Mouse (Mus musculus) liver, embryonic 14.5 days (tissue): ENCODE measurements at regions not wholly inside any gene's neighbourhood (a gene's known extent, or its start where the extent isn't known, plus 50 kb on each side); places are given as distances from the start of the nearest gene placed in this dataset.

Experiments
- ATAC-seq: fragments of 200-750 bp; cut with Nextera tagmentation; 2 replicates; pipeline ENCODE4 v1.8.0; 2017; ENCODE audit warnings: moderate number of reproducible peaks, mild to moderate bottlenecking, moderate library complexity; ENCODE audit not compliant: insufficient read depth
- DNase-seq, 3 experiments: peaks; one replicate each; pipeline ENCODE4 v3.0.0-alpha.2; 2012 to 2013; ENCODE audit warnings: low read depth in 3 of 3, low spot score in 3 of 3
- H3K27ac ChIP-seq: fragments of 300-500 bp; sonication (generic); 2 replicates; pipeline ENCODE4 v1.5.1; 2014; ENCODE audit warnings: moderate library complexity, mild to moderate bottlenecking, control low read depth, inconsistent platforms
- H3K27me3 ChIP-seq: fragments of 300-500 bp; sonication (generic); 2 replicates; pipeline ENCODE4 v1.6.1; 2014; ENCODE audit warnings: mild to moderate bottlenecking, low read length, moderate library complexity; ENCODE audit not compliant: control insufficient read depth, insufficient read depth
- H3K36me3 ChIP-seq: fragments of 300-500 bp; sonication (generic); replicated peaks from 2 replicates; pipeline ENCODE4 v1.6.1; 2014; ENCODE audit warnings: low read depth; ENCODE audit not compliant: control insufficient read depth, insufficient read depth
- H3K4me1 ChIP-seq, 2 experiments: fragments of 200-500 bp in 1 of 2; fragments of 300-500 bp in 1 of 2; sonication (generic) in 1 of 2; replicated peaks; 2 replicates each; pipeline ENCODE4 v1.6.1; 2012 to 2014; ENCODE audit warnings: antibody characterized with exemption in 1 of 2, inconsistent platforms in 1 of 2, low read length in 1 of 2; ENCODE audit not compliant: control insufficient read depth in 2 of 2, insufficient read depth in 2 of 2
- H3K4me2 ChIP-seq: fragments of 300-500 bp; sonication (generic); 2 replicates; pipeline ENCODE4 v1.6.1; 2014; ENCODE audit warnings: low read depth, mild to moderate bottlenecking, control low read depth, moderate library complexity
- H3K4me3 ChIP-seq, 2 experiments: fragments of 200-500 bp in 1 of 2; fragments of 300-500 bp in 1 of 2; sonication (generic) in 1 of 2; 2 replicates each; pipeline ENCODE4 v1.5.1; 2012 to 2014; ENCODE audit warnings: low read depth in 2 of 2, low read length in 2 of 2, mild to moderate bottlenecking in 2 of 2, control low read depth in 1 of 2, inconsistent platforms in 1 of 2, moderate library complexity in 1 of 2; ENCODE audit not compliant: insufficient read depth in 1 of 2
- H3K9ac ChIP-seq: fragments of 300-500 bp; sonication (generic); replicated peaks from 2 replicates; pipeline ENCODE4 v1.6.1; 2014; ENCODE audit warnings: mild to moderate bottlenecking, control low read depth, moderate library complexity
- H3K9me3 ChIP-seq: fragments of 300-500 bp; sonication (generic); 2 replicates; pipeline ENCODE4 v1.6.1; 2016; ENCODE audit warnings: low read length, mixed read lengths; ENCODE audit not compliant: control insufficient read depth
- CTCF ChIP-seq: IDR thresholded peaks from 2 replicates; pipeline ENCODE4 v1.5.1; 2016; ENCODE audit warnings: antibody characterized with exemption, low read depth, control low read depth
- EP300 ChIP-seq: IDR thresholded peaks from 2 replicates; pipeline ENCODE4 v1.6.1; 2016; ENCODE audit warnings: antibody characterized with exemption, low read depth
- WGBS: fragments of 180-500 bp; shearing (Covaris S2); extraction: QIAGEN DNeasy Blood & Tissue Kit; methylation state at CpG from one replicate; pipeline ENCODE4 v1.1.7; 2014; ENCODE audit not compliant: insufficient replicate concordance; 5-methylcytosine and 5-hydroxymethylcytosine counted together

DNA sequence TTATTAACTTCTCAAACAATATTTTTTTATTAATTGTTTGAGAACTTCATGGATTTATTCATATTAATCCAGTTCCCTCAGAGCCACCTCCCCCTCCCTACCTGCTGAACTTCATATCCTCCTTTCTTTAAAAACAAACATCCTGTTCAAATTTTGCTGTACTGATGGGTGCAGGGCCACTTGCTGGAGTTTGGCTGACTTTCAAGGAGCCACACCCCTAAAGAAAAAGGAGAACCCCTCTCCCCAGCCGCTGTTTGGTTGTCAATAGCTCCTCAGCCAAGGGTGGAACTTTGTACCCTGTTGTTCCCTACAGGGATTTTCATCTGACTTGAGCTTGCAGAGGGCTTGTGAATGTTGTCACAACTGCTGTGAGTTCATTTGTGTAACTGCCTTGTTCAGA is 160.0 kb upstream of the Col8a1 start:
- H3K27ac ChIP-seq = no peak overlapping the region
- H3K9me3 ChIP-seq = no peaks in the 10 kb centered on the region
- no peaks in the 10 kb centered on the region for H3K27me3 ChIP-seq
- no peak for TF ChIP-seq CTCF
- TF ChIP-seq EP300 = no peak
- no peak for ATAC-seq
- 35% methylated on average over 1 of the region's 1 CpGs for WGBS
- H3K4me2 ChIP-seq = no peak overlapping the region
- H3K4me1 ChIP-seq = no peaks in the 10 kb centered on the region
- H3K36me3 ChIP-seq = no peaks in the 10 kb centered on the region
- no peak overlapping the region for H3K9ac ChIP-seq
- DNase-seq = no peak
- H3K4me3 ChIP-seq = no peak overlapping the region

DNA sequence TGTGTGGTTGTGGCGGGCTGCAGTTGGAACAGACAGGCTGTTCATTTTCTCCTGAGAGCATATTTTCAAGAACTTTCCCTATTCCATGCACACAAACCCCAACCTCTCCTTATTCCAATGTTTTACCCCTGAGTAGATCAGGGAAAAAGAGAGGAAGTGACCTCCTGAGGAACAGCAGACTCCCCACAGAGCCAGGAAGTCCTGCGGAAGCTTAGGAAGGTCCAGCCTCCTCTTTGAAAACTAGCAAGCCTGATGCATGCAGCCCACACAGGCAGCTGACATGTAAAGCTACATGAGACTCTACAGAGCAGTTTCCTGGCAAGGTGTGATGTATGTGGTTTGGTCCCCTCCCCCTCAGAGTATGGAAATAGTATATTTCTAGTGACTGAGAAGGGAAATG is 160.9 kb upstream of the Col8a1 start:
- DNase-seq (no peak), ATAC-seq (no peak)
- Histone ChIP-seq H3K27ac (no peak overlapping the region), H3K4me1 (no peaks in the 10 kb centered on the region), H3K4me2 (no peak overlapping the region), H3K36me3 (no peaks in the 10 kb centered on the region), H3K27me3 (no peaks in the 10 kb centered on the region), H3K9me3 (no peaks in the 10 kb centered on the region), H3K4me3 (no peak overlapping the region), H3K9ac (no peak overlapping the region)
- TF ChIP-seq CTCF (no peak), EP300 (no peak)
- WGBS = 44% methylated on average over 2 of the region's 2 CpGs

DNA sequence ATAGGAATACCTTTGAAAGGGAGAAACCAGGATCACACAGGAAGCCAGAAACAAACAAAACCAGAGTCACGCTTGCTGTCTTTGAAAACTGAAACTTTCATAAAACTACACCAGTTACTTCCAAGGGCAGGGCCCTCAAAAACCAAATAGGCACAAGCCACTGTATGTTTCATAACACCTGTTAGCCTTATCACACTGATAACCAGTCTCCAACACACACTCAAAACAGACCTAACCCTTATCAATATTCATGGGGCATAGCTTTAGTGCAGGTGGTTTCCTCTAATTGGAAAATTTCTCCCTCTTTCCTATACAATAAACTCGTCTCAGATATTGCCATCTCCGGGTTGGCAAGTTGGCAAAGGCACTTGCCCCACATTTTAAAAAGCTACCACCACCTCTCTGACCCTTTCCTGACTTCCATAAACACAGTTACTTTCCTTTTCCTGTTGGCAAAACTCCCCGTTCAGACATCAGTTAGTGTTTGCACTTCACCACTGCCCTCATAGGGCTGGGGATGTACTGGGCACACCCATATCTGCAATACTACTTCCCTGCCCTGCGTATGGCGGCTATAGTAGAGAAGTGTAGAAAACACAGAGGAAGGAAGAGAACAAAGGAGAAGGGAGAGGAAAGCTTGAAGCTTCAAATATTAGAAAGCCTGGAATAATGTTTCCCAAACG is 169.1 kb upstream of the Col8a1 start:
- no peak for DNase-seq
- H3K9me3 ChIP-seq = no peaks in the 10 kb centered on the region
- H3K4me3 ChIP-seq = no peak overlapping the region
- 44% methylated on average over 7 of the region's 7 CpGs for WGBS
- no peaks in the 10 kb centered on the region for H3K4me1 ChIP-seq
- no peaks in the 10 kb centered on the region for H3K27me3 ChIP-seq
- H3K27ac ChIP-seq = no peak overlapping the region
- ATAC-seq = no peak
- H3K4me2 ChIP-seq = no peak overlapping the region
- H3K36me3 ChIP-seq = no peaks in the 10 kb centered on the region
- no peak for TF ChIP-seq EP300
- no peak for TF ChIP-seq CTCF
- no peak overlapping the region for H3K9ac ChIP-seq

DNA sequence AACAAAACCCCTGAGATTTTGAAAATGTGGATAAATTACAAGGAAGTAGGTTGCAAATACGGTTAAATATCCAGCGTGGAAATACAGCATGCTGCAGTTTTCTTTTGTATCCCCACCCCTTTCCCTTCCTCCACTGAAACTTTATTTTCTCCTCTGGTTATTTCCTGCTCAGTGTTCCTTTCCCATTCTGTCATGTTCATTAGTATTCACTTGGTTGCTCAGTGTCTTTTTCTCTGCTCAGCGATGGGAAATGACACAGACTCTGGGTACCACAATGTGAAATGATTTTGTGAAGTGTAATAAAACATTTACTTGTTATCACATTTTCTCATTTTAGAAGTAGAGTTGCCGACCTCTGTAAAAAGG is 169.6 kb upstream of the Col8a1 start:
- no peak for ATAC-seq
- Histone ChIP-seq H3K4me3 (no peak overlapping the region), H3K4me2 (no peak overlapping the region), H3K9ac (no peak overlapping the region), H3K4me1 (no peaks in the 10 kb centered on the region), H3K36me3 (no peaks in the 10 kb centered on the region), H3K27me3 (no peaks in the 10 kb centered on the region), H3K27ac (no peak overlapping the region), H3K9me3 (no peaks in the 10 kb centered on the region)
- TF ChIP-seq EP300 (no peak), CTCF (no peak)
- DNase-seq = no peak
- WGBS = 55% methylated on average over 4 of the region's 4 CpGs

DNA sequence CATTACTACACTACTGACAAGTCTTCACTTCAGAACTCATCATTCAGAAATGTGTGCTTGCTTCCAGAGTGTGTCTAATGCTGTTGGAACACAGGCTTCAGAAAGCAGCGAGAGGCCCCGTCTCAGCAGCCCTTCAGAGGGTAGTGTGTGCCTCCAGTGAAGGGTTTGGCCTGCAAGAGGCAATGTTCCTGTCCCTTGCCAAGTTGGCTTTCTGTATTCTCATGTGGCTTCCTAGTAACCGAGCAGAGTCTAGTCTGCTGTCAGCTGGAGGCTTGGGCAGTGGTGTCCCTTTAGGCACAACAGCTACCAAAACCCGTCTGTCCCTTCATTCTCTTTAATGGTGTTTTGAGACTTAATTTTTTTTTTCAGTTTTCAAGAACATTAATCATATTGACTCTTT is 173.3 kb upstream of the Col8a1 start:
- Histone ChIP-seq H3K4me3 (no peak overlapping the region), H3K36me3 (no peaks in the 10 kb centered on the region), H3K4me2 (no peak overlapping the region), H3K27ac (no peak overlapping the region), H3K4me1 (no peaks in the 10 kb centered on the region), H3K9ac (no peak overlapping the region), H3K9me3 (no peaks in the 10 kb centered on the region), H3K27me3 (no peaks in the 10 kb centered on the region)
- TF ChIP-seq CTCF (no peak), EP300 (no peak)
- 59% methylated on average over 4 of the region's 4 CpGs for WGBS
- no peak for DNase-seq
- no peak for ATAC-seq
